Mouse (Mus musculus) megakaryocyte-erythroid progenitor cell, adult 5 weeks (primary cell): ENCODE measurements around the gene Ccdc27. TPM values are rescaled to one million over a fixed set of nuclear protein-coding genes. Genes with fewer than 3 reads are reported as not detected.

ENCODE experiments used
- polyA plus RNA-seq: library from polyadenylated mRNA; stranded (reverse); fragments of >175 nt; gene quantifications from 2 replicates; pipeline ENCODE4 v1.2.3, GENCODE M21; 2012

Gene Ccdc27
- not detected in 2 replicates for polyA plus RNA-seq

GRCm38 (mm10) chr4:154042577-154042976 lies at the start of gene Ccdc27:
TSS of gene Ccdc27 (minus strand) at chr4:154042677.

GRCm38 (mm10) chr4:154025641-154026440 lies 16.6 kb downstream of the Ccdc27 start, which contains the start of gene Smim1:
TSS of gene Smim1 (minus strand) at chr4:154026230.

GRCm38 (mm10) chr4:154011646-154012089 lies 30.8 kb downstream of the Ccdc27 start, which contains the start of gene Lrrc47:
TSS of gene Lrrc47 (plus strand) at chr4:154011731.

Other genes starting within 250 kb of the Ccdc27 start
- 95.0 and 99.9 TPM in 2 replicates for gene A430005L14Rik, start 85.4 kb downstream of the Ccdc27 start, polyA plus RNA-seq
- gene Dffb, start 67.6 kb downstream of the Ccdc27 start, polyA plus RNA-seq = 10.1 and 13.8 TPM in 2 replicates
- 6.6 and 7.6 TPM in 2 replicates for gene Cep104, start 67.5 kb downstream of the Ccdc27 start, polyA plus RNA-seq
- gene Lrrc47, start 30.9 kb downstream of the Ccdc27 start, polyA plus RNA-seq = 171 and 221 TPM in 2 replicates
- 11.9 and 13.7 TPM in 2 replicates for gene Smim1, start 16.4 kb downstream of the Ccdc27 start, polyA plus RNA-seq
- not detected in 2 replicates for gene Trp73, start 97.5 kb upstream of the Ccdc27 start, polyA plus RNA-seq
- gene Wrap73, start 99.7 kb upstream of the Ccdc27 start, polyA plus RNA-seq = 10.4 and 10.8 TPM in 2 replicates
- 99.4 and 111 TPM in 2 replicates for gene Tprgl, start 118.0 kb upstream of the Ccdc27 start, polyA plus RNA-seq
- gene Megf6, start 128.1 kb upstream of the Ccdc27 start, polyA plus RNA-seq = 0.11 and 0.30 TPM in 2 replicates